Mouse (Mus musculus) forebrain, embryonic 15.5 days (tissue): ENCODE data around the gene Mc1r. TPM values are rescaled to one million over a fixed set of nuclear protein-coding genes. Genes with fewer than 3 reads are reported as not detected.
"Not testable (repeated sequence)": the region's sequence is repeated elsewhere in the genome, so short reads cannot be mapped to it uniquely, and the experiment has no call there.

ENCODE experiments used
- ATAC-seq: fragments of 200-750 bp; cut with Nextera tagmentation; replicated peaks from 2 replicates; pipeline ENCODE4 v1.8.0; 2017; ENCODE audit warnings: mild to moderate bottlenecking, moderate TSS enrichment, moderate library complexity
- H3K27ac ChIP-seq: fragments of 300-500 bp; sonication (generic); replicated peaks from 2 replicates; pipeline ENCODE4 v1.5.1; 2015; ENCODE audit warnings: mild to moderate bottlenecking, inconsistent platforms
- H3K27me3 ChIP-seq: fragments of 300-500 bp; sonication (generic); 2 replicates; pipeline ENCODE4 v1.6.1; 2015; ENCODE audit warnings: inconsistent platforms
- H3K36me3 ChIP-seq: fragments of 300-500 bp; sonication (generic); 2 replicates; pipeline ENCODE4 v1.6.1; 2015; ENCODE audit warnings: mild to moderate bottlenecking, inconsistent platforms
- H3K4me1 ChIP-seq: fragments of 300-500 bp; sonication (generic); 2 replicates; pipeline ENCODE4 v1.6.1; 2015; ENCODE audit warnings: inconsistent platforms
- H3K4me2 ChIP-seq: fragments of 300-500 bp; sonication (generic); replicated peaks from 2 replicates; pipeline ENCODE4 v1.6.1; 2015; ENCODE audit warnings: mild to moderate bottlenecking, inconsistent platforms
- H3K4me3 ChIP-seq: fragments of 300-500 bp; sonication (generic); 2 replicates; pipeline ENCODE4 v1.5.1; 2015; ENCODE audit warnings: mild to moderate bottlenecking, inconsistent platforms
- H3K9ac ChIP-seq: fragments of 300-500 bp; sonication (generic); replicated peaks from 2 replicates; pipeline ENCODE4 v1.6.1; 2015; ENCODE audit warnings: mild to moderate bottlenecking, inconsistent platforms
- H3K9me3 ChIP-seq: fragments of 300-500 bp; sonication (generic); 2 replicates; pipeline ENCODE4 v1.6.1; 2016; ENCODE audit warnings: inconsistent platforms
- WGBS: fragments of 180-500 bp; shearing (Covaris S2); methylation state at CpG from one replicate; pipeline ENCODE4 v1.1.7; 2015; ENCODE audit warnings: mixed read lengths; 5-methylcytosine and 5-hydroxymethylcytosine counted together
- polyA plus RNA-seq: library from polyadenylated mRNA; unstranded; fragments of >200 nt; fragmentation: Nextera tagmentation; extraction: Ambion mirVana; gene quantifications from 2 replicates; pipeline ENCODE4 v1.2.1, GENCODE M21; 2015

Mc1r gene
- polyA plus RNA-seq, 1 experiment from 2014 or later = 0.15 TPM

GRCm38 (mm10) chr8:123442871-123443575, 36.1 kb downstream of the Mc1r start:
- Histone ChIP-seq H3K36me3 (no peaks in the 10 kb centered on the region), H3K9ac (peak overlapping the region; percentile 85), H3K4me1 (peaks cover 12% of the 10 kb centered on the region), H3K4me3 (peak overlapping the region; percentile 71), H3K27ac (peak overlapping the region; percentile 77), H3K27me3 (no peaks in the 10 kb centered on the region), H3K4me2 (peak overlapping the region; percentile 63), H3K9me3 (no peaks in the 10 kb centered on the region)
- WGBS = under 1% methylated on average over 41 of the region's 41 CpGs
- peak; percentile 94 for ATAC-seq

- Histone ChIP-seq H3K4me1 (peaks cover 12% of the 10 kb centered on the region), H3K9me3 (no peaks in the 10 kb centered on the region), H3K27me3 (no peaks in the 10 kb centered on the region), H3K36me3 (no peaks in the 10 kb centered on the region), H3K4me2 (peak overlapping the region; percentile 63), H3K9ac (peak overlapping the region; percentile 85), H3K4me3 (peak overlapping the region; percentile 71), H3K27ac (peak overlapping the region; percentile 77)
- no peak for ATAC-seq
- WGBS = 23% methylated on average over 4 of the region's 4 CpGs
Observed at GRCm38 (mm10) chr8:123443576-123443921, 36.6 kb downstream of the Mc1r start.

- Histone ChIP-seq H3K4me2 (peak overlapping the region; percentile 63; the same call in 1 of the 2 replicates), H3K9ac (no peak overlapping the region)
Observed at GRCm38 (mm10) chr8:123444131-123444530, 37.2 kb downstream of the Mc1r start.

GRCm38 (mm10) chr8:123445981-123446380, 39.1 kb downstream of the Mc1r start:
- no peak overlapping the region for H3K27ac ChIP-seq

More at GRCm38 (mm10) chr8:123444131-123444530, 37.2 kb downstream of the Mc1r start:
- Histone ChIP-seq H3K36me3 (no peaks in the 10 kb centered on the region), H3K4me3 (no peak overlapping the region), H3K4me1 (peaks cover 12% of the 10 kb centered on the region), H3K9me3 (no peaks in the 10 kb centered on the region), H3K27ac (no peak overlapping the region), H3K27me3 (no peaks in the 10 kb centered on the region)
- ATAC-seq = no peak
- 90% methylated on average over 6 of the region's 6 CpGs for WGBS

GRCm38 (mm10) chr8:123446799-123447198, 39.9 kb downstream of the Mc1r start:
- H3K9me3 ChIP-seq = no peaks in the 10 kb centered on the region
- H3K4me1 ChIP-seq = peaks cover 12% of the 10 kb centered on the region
- no peak overlapping the region for H3K9ac ChIP-seq
- no peaks in the 10 kb centered on the region for H3K27me3 ChIP-seq
- no peak for ATAC-seq
- H3K4me3 ChIP-seq = no peak overlapping the region
- no peak overlapping the region for H3K4me2 ChIP-seq
- peaks cover 5% of the 10 kb centered on the region for H3K36me3 ChIP-seq
- no peak overlapping the region for H3K27ac ChIP-seq
- WGBS = 93% methylated on average over 6 of the region's 6 CpGs

More at GRCm38 (mm10) chr8:123445981-123446380, 39.1 kb downstream of the Mc1r start:
- H3K36me3 ChIP-seq = peaks cover 5% of the 10 kb centered on the region; the same call in 1 of the 2 replicates
- H3K27me3 ChIP-seq = no peaks in the 10 kb centered on the region
- peaks cover 12% of the 10 kb centered on the region for H3K4me1 ChIP-seq
- H3K9ac ChIP-seq = no peak overlapping the region
- no peak overlapping the region for H3K4me3 ChIP-seq
- H3K9me3 ChIP-seq = no peaks in the 10 kb centered on the region
- no peak overlapping the region for H3K4me2 ChIP-seq
- 88% methylated on average over 10 of the region's 10 CpGs for WGBS
- no peak for ATAC-seq

- Histone ChIP-seq H3K4me3 (no peak overlapping the region), H3K4me2 (no peak overlapping the region), H3K36me3 (peaks cover 41% of the 10 kb centered on the region), H3K9ac (no peak overlapping the region), H3K27me3 (no peaks in the 10 kb centered on the region), H3K9me3 (no peaks in the 10 kb centered on the region), H3K27ac (no peak overlapping the region), H3K4me1 (no peaks in the 10 kb centered on the region)
- no peak for ATAC-seq
- 92% methylated on average over 5 of the region's 5 CpGs for WGBS
Observed at GRCm38 (mm10) chr8:123450783-123451182, 43.9 kb downstream of the Mc1r start.

- not testable (repeated sequence) for H3K9ac ChIP-seq, H3K27me3 ChIP-seq, H3K9me3 ChIP-seq, ATAC-seq, H3K4me1 ChIP-seq, H3K4me2 ChIP-seq, H3K4me3 ChIP-seq, H3K27ac ChIP-seq
- WGBS = 92% methylated on average over 12 of the region's 12 CpGs
- peaks cover 51% of the 10 kb centered on the region for H3K36me3 ChIP-seq
Observed at GRCm38 (mm10) chr8:123451747-123452146, 44.8 kb downstream of the Mc1r start.

GRCm38 (mm10) chr8:123452149-123452548, 45.2 kb downstream of the Mc1r start:
- Histone ChIP-seq H3K4me2 (no peak overlapping the region), H3K9ac (no peak overlapping the region), H3K4me3 (no peak overlapping the region), H3K27ac (no peak overlapping the region), H3K27me3 (no peaks in the 10 kb centered on the region), H3K36me3 (peaks cover 55% of the 10 kb centered on the region), H3K4me1 (no peaks in the 10 kb centered on the region), H3K9me3 (no peaks in the 10 kb centered on the region)
- WGBS = 85% methylated on average over 4 of the region's 4 CpGs
- no peak for ATAC-seq

- no peak overlapping the region for H3K27ac ChIP-seq
- H3K9me3 ChIP-seq = no peaks in the 10 kb centered on the region
- no peak overlapping the region for H3K4me3 ChIP-seq
- H3K4me2 ChIP-seq = no peak overlapping the region
- no peak overlapping the region for H3K9ac ChIP-seq
- no peaks in the 10 kb centered on the region for H3K27me3 ChIP-seq
- ATAC-seq = no peak
- no peaks in the 10 kb centered on the region for H3K4me1 ChIP-seq
- 89% methylated on average over 7 of the region's 7 CpGs for WGBS
- H3K36me3 ChIP-seq = peaks cover 64% of the 10 kb centered on the region
Observed at GRCm38 (mm10) chr8:123453291-123453690, 46.4 kb downstream of the Mc1r start.

GRCm38 (mm10) chr8:123453951-123454350, 47.0 kb downstream of the Mc1r start:
- Histone ChIP-seq H3K27me3 (no peaks in the 10 kb centered on the region), H3K27ac (no peak overlapping the region), H3K36me3 (peaks cover 68% of the 10 kb centered on the region), H3K9me3 (no peaks in the 10 kb centered on the region), H3K9ac (no peak overlapping the region), H3K4me1 (no peaks in the 10 kb centered on the region), H3K4me3 (no peak overlapping the region), H3K4me2 (no peak overlapping the region)
- no peak for ATAC-seq
- WGBS = 86% methylated on average over 5 of the region's 5 CpGs

- Histone ChIP-seq H3K27me3 (no peaks in the 10 kb centered on the region), H3K36me3 (peaks cover 74% of the 10 kb centered on the region), H3K9me3 (no peaks in the 10 kb centered on the region), H3K4me3 (no peak overlapping the region), H3K9ac (no peak overlapping the region), H3K4me2 (no peak overlapping the region), H3K4me1 (no peaks in the 10 kb centered on the region), H3K27ac (no peak overlapping the region)
- ATAC-seq = no peak
- 92% methylated on average over 6 of the region's 6 CpGs for WGBS
Observed at GRCm38 (mm10) chr8:123454559-123454958, 47.7 kb downstream of the Mc1r start.
